Mouse (Mus musculus) A20 (cell line): Measurements from ENCODE around the gene Iqch.

Source experiments
- DNase-seq: peaks from one replicate; pipeline ENCODE4 v3.0.0-alpha.2; 2011; ENCODE audit warnings: low read depth, low spot score

Gene Iqch

GRCm38 (mm10) chr9:63377270-63378142, 224.8 kb downstream of the Iqch start, which contains the start of gene Map2k5:
TSS of gene Map2k5 (minus strand) at chr9:63377902.
- DNase-seq: peak; percentile 94

GRCm38 (mm10) chr9:63373315-63373714, 229.0 kb downstream of the Iqch start:
- no peak for DNase-seq

GRCm38 (mm10) chr9:63372541-63372940, 229.8 kb downstream of the Iqch start:
- DNase-seq: no peak
